Mouse (Mus musculus) C2C12 (cell line): ENCODE results near the gene Nup133.

Experiments
- CEBPB ChIP-seq: IDR thresholded peaks from one replicate; pipeline ENCODE4 v1.6.1; 2011; ENCODE audit warnings: low read depth, mild to moderate bottlenecking, control low read depth, moderate library complexity
- CTCF ChIP-seq: IDR thresholded peaks from one replicate; pipeline ENCODE4 v1.5.1; 2011; ENCODE audit not compliant: control insufficient read depth, insufficient read depth, insufficient read length
- MAX ChIP-seq: IDR thresholded peaks from one replicate; pipeline ENCODE4 v1.6.1; 2011; ENCODE audit warnings: mild to moderate bottlenecking, control low read depth
- MYOD1 ChIP-seq: IDR thresholded peaks from one replicate; pipeline ENCODE4 v1.6.1; 2011; ENCODE audit warnings: low read depth; ENCODE audit not compliant: control insufficient read depth, insufficient read length
- MYOG ChIP-seq: IDR thresholded peaks from one replicate; pipeline ENCODE4 v1.6.1; 2011; ENCODE audit not compliant: control insufficient read depth, insufficient read length; ENCODE audit errors: extremely low read depth
- USF1 ChIP-seq: IDR thresholded peaks from one replicate; pipeline ENCODE4 v1.6.1; 2011; ENCODE audit warnings: low read depth, mild to moderate bottlenecking, control low read depth, moderate library complexity

- TF ChIP-seq CTCF, result no peak
- TF ChIP-seq USF1, result no peak
- no peak for TF ChIP-seq MAX
- TF ChIP-seq CEBPB, result no peak
- TF ChIP-seq MYOG, result no peak
- no peak for TF ChIP-seq MYOD1
Observed at GRCm38 (mm10) chr8:123961371-123961770, 12.3 kb upstream of the Nup133 start.
